Comparison of ENCODE assay signal across 17 mouse cellular contexts in the genomic region with DNA sequence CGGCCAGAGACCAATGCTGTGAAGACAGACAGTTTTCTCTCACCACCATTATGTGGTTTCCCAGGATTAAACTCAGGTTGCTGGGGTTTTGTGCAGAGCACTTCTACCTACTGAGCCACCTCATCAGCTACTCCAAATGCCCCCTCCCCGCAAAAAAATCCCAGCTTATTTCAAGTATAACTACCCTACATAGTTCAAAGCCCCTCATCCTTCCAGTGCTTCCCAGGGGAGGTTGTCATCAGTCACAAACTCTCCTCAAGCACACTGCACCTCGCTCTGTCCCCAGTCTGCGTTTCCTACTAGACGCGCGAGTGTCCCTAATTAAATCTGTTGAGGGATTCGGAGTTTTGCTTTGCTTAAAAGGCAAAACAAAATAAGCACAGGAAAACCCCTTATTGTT.
DNase-seq lines count a peak whose midpoint lies in the region; ATAC-seq and TF ChIP-seq lines count a peak whose summit lies in the region.
"Had no signal": no experiment of that assay in that cellular context is flagged by ENCODE, and none has a peak within 500 bp of the region (broad histone marks: within the 10 kb centered on the region; RNA-seq: fewer than 3 reads in every experiment).

No protein-coding gene starts in this region.

- no peak for DNase-seq in midbrain, embryonic 10.5 days (ENCODE audit: low spot score)
- DNase-seq in midbrain, postnatal 0 days (ENCODE audit: low spot score): no peak
- no peak for DNase-seq in thymus, postnatal 4 days
- no peak for DNase-seq in left cerebral cortex, postnatal 4 days
- DNase-seq: cerebellum, adult 18-20 months; cerebellum, postnatal 36 days; gastrocnemius, postnatal 36 days; kidney, adult 8-10 months; kidney, postnatal 25 days; lung, postnatal 10 days had no signal

- H3K27me3 ChIP-seq in heart, embryonic 15.5 days: no peaks in the 10 kb centered on the region
- H3K27me3 ChIP-seq in heart, embryonic 11.5 days (ENCODE audit: control insufficient read depth, insufficient read depth, low read length): no peaks in the 10 kb centered on the region
- no peaks in the 10 kb centered on the region for H3K27me3 ChIP-seq in midbrain, embryonic 13.5 days
- H3K27me3 ChIP-seq in midbrain, embryonic 10.5 days (ENCODE audit: low read depth, poor library complexity, severe bottlenecking): no peaks in the 10 kb centered on the region
- H3K27me3 ChIP-seq in midbrain, postnatal 0 days (ENCODE audit: insufficient read depth, low read length): no peaks in the 10 kb centered on the region
- H3K27me3 ChIP-seq: hindbrain, embryonic 13.5 days; liver, embryonic 15.5 days; neural tube, embryonic 13.5 days had no signal

- H3K9me3 ChIP-seq in heart, embryonic 15.5 days (replicated peaks): no peaks in the 10 kb centered on the region
- no peaks in the 10 kb centered on the region for H3K9me3 ChIP-seq in heart, embryonic 11.5 days (replicated peaks; ENCODE audit: control insufficient read depth, low read length)
- no peaks in the 10 kb centered on the region for H3K9me3 ChIP-seq in midbrain, embryonic 13.5 days
- no peaks in the 10 kb centered on the region for H3K9me3 ChIP-seq in midbrain, embryonic 10.5 days (replicated peaks)
- H3K9me3 ChIP-seq in midbrain, postnatal 0 days (ENCODE audit: low read length): no peaks in the 10 kb centered on the region
- H3K9me3 ChIP-seq: hindbrain, embryonic 13.5 days; liver, embryonic 15.5 days; neural tube, embryonic 13.5 days had no signal

- H3K9ac ChIP-seq in heart, embryonic 15.5 days: no peak overlapping the region
- H3K9ac ChIP-seq in heart, embryonic 11.5 days (ENCODE audit: low read depth, low read length): no peak overlapping the region
- H3K9ac ChIP-seq in midbrain, embryonic 13.5 days (replicated peaks): no peak overlapping the region
- H3K9ac ChIP-seq in midbrain, postnatal 0 days (replicated peaks; ENCODE audit: low read length, poor library complexity, severe bottlenecking): no peak overlapping the region
- H3K9ac ChIP-seq: hindbrain, embryonic 13.5 days; liver, embryonic 15.5 days; neural tube, embryonic 13.5 days had no signal

- H3K36me3 ChIP-seq in heart, embryonic 15.5 days: no peaks in the 10 kb centered on the region
- no peaks in the 10 kb centered on the region for H3K36me3 ChIP-seq in heart, embryonic 11.5 days (ENCODE audit: control insufficient read depth, insufficient read depth, low read length)
- H3K36me3 ChIP-seq in midbrain, embryonic 13.5 days: no peaks in the 10 kb centered on the region
- peaks cover 4% of the 10 kb centered on the region; the same call in 1 of the 2 replicates for H3K36me3 ChIP-seq in midbrain, embryonic 10.5 days
- no peaks in the 10 kb centered on the region for H3K36me3 ChIP-seq in midbrain, postnatal 0 days (ENCODE audit: insufficient read depth, low read length)
- H3K36me3 ChIP-seq: hindbrain, embryonic 13.5 days; liver, embryonic 15.5 days; neural tube, embryonic 13.5 days had no signal

- no peak for TF ChIP-seq CTCF in midbrain, postnatal 0 days (IDR thresholded peaks at IDR 0.05)

- no peak for ATAC-seq in heart, embryonic 15.5 days (replicated peaks; ENCODE audit: insufficient number of reproducible peaks, insufficient read depth, low FRiP score, low read depth)
- no peak for ATAC-seq in heart, embryonic 11.5 days (replicated peaks; ENCODE audit: insufficient number of reproducible peaks, low FRiP score, low TSS enrichment)
- 0 out of 2 replicates have a peak, but pooled peaks have one; percentile 30 for ATAC-seq in midbrain, embryonic 13.5 days
- no peak for ATAC-seq in midbrain, postnatal 0 days (ENCODE audit: low FRiP score)

- 0 out of 2 replicates have a peak overlapping the region, but pooled peaks have one; percentile 23 for H3K4me2 ChIP-seq in heart, embryonic 15.5 days
- no peak overlapping the region for H3K4me2 ChIP-seq in heart, embryonic 11.5 days
- H3K4me2 ChIP-seq in midbrain, embryonic 13.5 days (replicated peaks): no peak overlapping the region
- 0 out of 2 replicates have a peak overlapping the region, but pooled peaks have one; percentile 1 for H3K4me2 ChIP-seq in midbrain, postnatal 0 days (ENCODE audit: low read depth, low read length, poor library complexity, severe bottlenecking)
- H3K4me2 ChIP-seq: hindbrain, embryonic 13.5 days; liver, embryonic 15.5 days; neural tube, embryonic 13.5 days had no signal

- WGBS in heart, embryonic 15.5 days: 77% methylated on average over 8 of the region's 8 CpGs
- WGBS in heart, embryonic 11.5 days (ENCODE audit: insufficient replicate concordance): 79% methylated on average over 8 of the region's 8 CpGs
- WGBS in midbrain, embryonic 13.5 days: 69% methylated on average over 8 of the region's 8 CpGs
- 76% methylated on average over 8 of the region's 8 CpGs for WGBS in midbrain, embryonic 10.5 days
- 58% methylated on average over 8 of the region's 8 CpGs for WGBS in midbrain, postnatal 0 days

- H3K4me3 ChIP-seq in heart, embryonic 15.5 days: no peak overlapping the region
- no peak overlapping the region for H3K4me3 ChIP-seq in heart, embryonic 11.5 days (ENCODE audit: low read depth, low read length)
- H3K4me3 ChIP-seq in midbrain, embryonic 13.5 days (replicated peaks): no peak overlapping the region
- no peak overlapping the region for H3K4me3 ChIP-seq in midbrain, embryonic 10.5 days
- H3K4me3 ChIP-seq in midbrain, postnatal 0 days (ENCODE audit: low read depth, low read length): no peak overlapping the region
- H3K4me3 ChIP-seq: erythroblast, embryonic 14.5 days; hindbrain, embryonic 13.5 days; liver, embryonic 15.5 days; neural tube, embryonic 13.5 days had no signal

- H3K4me1 ChIP-seq in heart, embryonic 15.5 days (replicated peaks): peaks cover 31% of the 10 kb centered on the region
- H3K4me1 ChIP-seq in heart, embryonic 11.5 days (ENCODE audit: control insufficient read depth, insufficient read depth, low read length): no peaks in the 10 kb centered on the region
- peaks cover 17% of the 10 kb centered on the region for H3K4me1 ChIP-seq in midbrain, embryonic 13.5 days (replicated peaks)
- peaks cover 22% of the 10 kb centered on the region for H3K4me1 ChIP-seq in midbrain, embryonic 10.5 days
- peaks cover 3% of the 10 kb centered on the region; the same call in 1 of the 2 replicates for H3K4me1 ChIP-seq in midbrain, postnatal 0 days (ENCODE audit: insufficient read depth, low read length)

- peak overlapping the region; percentile 48; the same call in 1 of the 2 replicates for H3K27ac ChIP-seq in heart, embryonic 15.5 days
- no peak overlapping the region for H3K27ac ChIP-seq in heart, embryonic 11.5 days (ENCODE audit: low read depth, low read length)
- H3K27ac ChIP-seq in midbrain, embryonic 13.5 days: no peak overlapping the region
- no peak overlapping the region for H3K27ac ChIP-seq in midbrain, embryonic 10.5 days (replicated peaks)
- H3K27ac ChIP-seq in midbrain, postnatal 0 days (ENCODE audit: low read depth, low read length): no peak overlapping the region
- H3K27ac ChIP-seq: liver, embryonic 15.5 days; neural tube, embryonic 13.5 days had no signal

- intact Hi-C loops in left cerebral cortex, postnatal 4 days (cut with DNase I): no loop called here

Comparison
In these comparisons a context has a peak if more than half of its experiments do, and no peak if none do; other contexts are left out.
1. H3K4me2 ChIP-seq: peak in heart, embryonic 15.5 days (single experiment) and midbrain, postnatal 0 days (single experiment); none in heart, embryonic 11.5 days (single experiment) and midbrain, embryonic 13.5 days (single experiment).